Mouse (Mus musculus): ENCODE results near the gene Dxo. TPM values are rescaled to one million over a fixed set of nuclear protein-coding genes. Genes with fewer than 3 reads are reported as not detected.

The Dxo gene
- total and polyA plus RNA-seq, 3 experiments: 10.0 to 31.6 (median 16.3) TPM

- in situ Hi-C loops (cut with MboI; ENCODE audit: low pct_ligation_motif_present, low pct_unique_long_range_greater_than_20kb, low sequenced_read_pairs): no loop called here
- no peak for TF ChIP-seq RCOR1 (conservative IDR thresholded peaks at IDR 0.05; ENCODE audit: low read depth, low read length)
- TF ChIP-seq MYC (IDR thresholded peaks at IDR 0.05; ENCODE audit: low read depth, low read length): no peak
- no peak for TF ChIP-seq KAT2A (IDR thresholded peaks at IDR 0.05; ENCODE audit: insufficient replicate concordance, low read length)
- TF ChIP-seq JUN (IDR thresholded peaks at IDR 0.05; ENCODE audit: insufficient read depth, low read depth, low read length): no peak
- TF ChIP-seq ETS1 (conservative IDR thresholded peaks at IDR 0.05; ENCODE audit: low read depth, low read length): no peak
- no peak for TF ChIP-seq MEF2A (IDR thresholded peaks at IDR 0.05; ENCODE audit: borderline replicate concordance, low read depth, low read length)
- no peak for TF ChIP-seq ZNF384 (IDR thresholded peaks at IDR 0.05; ENCODE audit: low read depth, low read length)
- no peak for TF ChIP-seq POLR2AphosphoS2 (IDR thresholded peaks at IDR 0.05; ENCODE audit: low read depth, low read length)
- TF ChIP-seq MXI1 (IDR thresholded peaks at IDR 0.05; ENCODE audit: low read depth, low read length): no peak
- Histone ChIP-seq H3K4me2 (ENCODE audit: insufficient read depth, low read depth, poor library complexity, severe bottlenecking) (peak overlapping the region; percentile 80), H3K79me2 (replicated peaks; ENCODE audit: control insufficient read depth, extremely low read depth, insufficient read depth, poor library complexity, severe bottlenecking) (peaks cover 3% of the 10 kb centered on the region; the same call in 1 of the 2 replicates), H3K4me3 (replicated peaks in 1 of 3; ENCODE audit: low read depth in 2 of 3, low read length in 2 of 3, poor library complexity in 1 of 3) (peak overlapping the region; percentile 77 to 91 (median 87)), H3K9ac (ENCODE audit: insufficient read depth, low read depth) (peak overlapping the region; percentile 22), H3K27ac (ENCODE audit: insufficient read depth, low read depth) (no peak overlapping the region), H3K4me1 (ENCODE audit: control insufficient read depth in 1 of 2, insufficient read depth in 2 of 2) (peaks cover 7 to 28% of the 10 kb centered on the region in 2 experiments; a peak in 3 of 4 replicates), H3K27me3 (replicated peaks) (no peaks in the 10 kb centered on the region), H3K9me3 (replicated peaks; ENCODE audit: low read length) (peaks cover 5% of the 10 kb centered on the region), H3K36me3 (replicated peaks in 1 of 2; ENCODE audit: control insufficient read depth in 1 of 2, insufficient read depth in 1 of 2, low read length in 1 of 2) (peaks cover 41 to 68% of the 10 kb centered on the region in 2 experiments)
- dilution Hi-C loops (cut with MboI; ENCODE audit: extremely low pct_ligation_motif_present, extremely low pct_unique_long_range_greater_than_20kb, low sequenced_read_pairs): no loop called here
- DNase-seq (ENCODE audit: extremely low read depth): no peak
Measured at GRCm38 (mm10) chr17:34836155-34836855, 514 bp upstream of the Dxo start.

- Histone ChIP-seq H3K4me3 (replicated peaks in 1 of 3; ENCODE audit: low read depth in 2 of 3, low read length in 2 of 3, poor library complexity in 1 of 3) (peak overlapping the region; percentile 77 to 91 (median 87)), H3K27me3 (replicated peaks) (no peaks in the 10 kb centered on the region), H3K9ac (ENCODE audit: insufficient read depth, low read depth) (peak overlapping the region; percentile 60), H3K36me3 (replicated peaks in 1 of 2; ENCODE audit: control insufficient read depth in 1 of 2, insufficient read depth in 1 of 2, low read length in 1 of 2) (peaks cover 45 to 72% of the 10 kb centered on the region in 2 experiments), H3K9me3 (replicated peaks; ENCODE audit: low read length) (no peaks in the 10 kb centered on the region), H3K79me2 (replicated peaks; ENCODE audit: control insufficient read depth, extremely low read depth, insufficient read depth, poor library complexity, severe bottlenecking) (peaks cover 3% of the 10 kb centered on the region; the same call in 1 of the 2 replicates), H3K27ac (ENCODE audit: insufficient read depth, low read depth) (no peak overlapping the region), H3K4me2 (ENCODE audit: insufficient read depth, low read depth, poor library complexity, severe bottlenecking) (peak overlapping the region; percentile 84), H3K4me1 (ENCODE audit: control insufficient read depth in 1 of 2, insufficient read depth in 2 of 2) (peaks cover 7 to 28% of the 10 kb centered on the region in 2 experiments; a peak in 3 of 4 replicates)
- in situ Hi-C loops (cut with MboI; ENCODE audit: low pct_ligation_motif_present, low pct_unique_long_range_greater_than_20kb, low sequenced_read_pairs) (no loop called here), dilution Hi-C loops (cut with MboI; ENCODE audit: extremely low pct_ligation_motif_present, extremely low pct_unique_long_range_greater_than_20kb, low sequenced_read_pairs) (no loop called here)
- DNase-seq (ENCODE audit: extremely low read depth): no peak
- TF ChIP-seq JUND (conservative IDR thresholded peaks at IDR 0.05; ENCODE audit: low read depth, low read length) (no peak), CHD1 (IDR thresholded peaks at IDR 0.05; ENCODE audit: low read depth, low read length) (no peak), TCF12 (IDR thresholded peaks at IDR 0.05; ENCODE audit: low read depth, low read length) (no peak), MYC (IDR thresholded peaks at IDR 0.05; ENCODE audit: low read depth, low read length) (no peak), ZC3H11A (IDR thresholded peaks at IDR 0.05; ENCODE audit: low read depth, low read length) (no peak), PAX5 (IDR thresholded peaks at IDR 0.05; ENCODE audit: low read length) (no peak), MEF2A (IDR thresholded peaks at IDR 0.05; ENCODE audit: borderline replicate concordance, low read depth, low read length) (no peak), USF2 (conservative IDR thresholded peaks at IDR 0.05; ENCODE audit: low read depth, low read length) (no peak)
Measured at GRCm38 (mm10) chr17:34837464-34838324, 875 bp downstream of the Dxo start.

All from CH12.LX (cell line).